Mouse (Mus musculus): ENCODE data around the gene Bsnd.

- no peak for TF ChIP-seq POLR2A (IDR thresholded peaks at IDR 0.05; ENCODE audit: low read depth, low read length)
- no peak for TF ChIP-seq CTCF (IDR thresholded peaks at IDR 0.05; ENCODE audit: borderline replicate concordance, insufficient read depth, low read length)
These were observed 5.8 kb upstream of the Bsnd start for GRCm38 (mm10) chr4:106497776-106498470.

Data from embryonic fibroblast, embryonic 13.5 days (primary cell).